Mouse (Mus musculus) small intestine, adult 2 months (tissue): ENCODE data around the gene Ms4a5.

Experiments used
- CTCF ChIP-seq: fragments of 200-500 bp; IDR thresholded peaks from 2 replicates; pipeline ENCODE4 v1.5.1; 2012; ENCODE audit warnings: low read depth, mild to moderate bottlenecking, control low read depth, inconsistent platforms, low read length, moderate library complexity, mixed read lengths; ENCODE audit not compliant: insufficient replicate concordance, insufficient read length; ENCODE audit errors: extremely low read depth
- POLR2A ChIP-seq: fragments of 200-500 bp; IDR thresholded peaks from 2 replicates; pipeline ENCODE4 v1.6.1; 2012; ENCODE audit warnings: low read depth, mild to moderate bottlenecking, control low read depth, inconsistent platforms, low read length, moderate library complexity

GRCm38 (mm10) chr19:11292990-11293389 is 9.3 kb upstream of the Ms4a5 start:
- TF ChIP-seq CTCF (no peak), POLR2A (no peak)
